Comparison of ENCODE assay signal across 25 mouse cellular contexts in genomic region chr9:61015374-61015890, GRCm38 (mm10).
DNase-seq lines count a peak whose midpoint lies in the region; ATAC-seq and TF ChIP-seq lines count a peak whose summit lies in the region.
"Had no signal": no experiment of that assay in that cellular context is flagged by ENCODE, and none has a peak within 500 bp of the region (broad histone marks: within the 10 kb centered on the region; RNA-seq: fewer than 3 reads in every experiment).

No protein-coding gene starts in this region.

- WGBS in intestine, embryonic 14.5 days: 28% methylated on average over 15 of the region's 15 CpGs
- 32% methylated on average over 15 of the region's 15 CpGs for WGBS in intestine, embryonic 16.5 days
- 35% methylated on average over 15 of the region's 15 CpGs for WGBS in stomach, embryonic 14.5 days
- 33% methylated on average over 15 of the region's 15 CpGs for WGBS in stomach, postnatal 0 days
- WGBS in limb, embryonic 10.5 days: 49% methylated on average over 15 of the region's 15 CpGs

- no peak for TF ChIP-seq EP300 in stomach, postnatal 0 days (optimal IDR thresholded peaks at IDR 0.05)

- H3K4me3 ChIP-seq in intestine, embryonic 14.5 days (ENCODE audit: low read depth, low read length): no peak overlapping the region
- H3K4me3 ChIP-seq in intestine, embryonic 16.5 days (ENCODE audit: low read length): no peak overlapping the region
- no peak overlapping the region for H3K4me3 ChIP-seq in stomach, embryonic 14.5 days (ENCODE audit: low read depth, low read length)
- H3K4me3 ChIP-seq in stomach, postnatal 0 days (ENCODE audit: low read depth, low read length): no peak overlapping the region
- no peak overlapping the region for H3K4me3 ChIP-seq in limb, embryonic 10.5 days
- H3K4me3 ChIP-seq: embryonic facial prominence, embryonic 13.5 days; forebrain, embryonic 15.5 days; heart, adult 2 months; heart, embryonic 10.5 days; heart, embryonic 13.5 days had no signal

- H3K27ac ChIP-seq in intestine, embryonic 14.5 days (ENCODE audit: low read depth): no peak overlapping the region
- no peak overlapping the region for H3K27ac ChIP-seq in intestine, embryonic 16.5 days (ENCODE audit: low read length)
- H3K27ac ChIP-seq in stomach, embryonic 14.5 days (ENCODE audit: low read length): no peak overlapping the region
- no peak overlapping the region for H3K27ac ChIP-seq in stomach, postnatal 0 days (replicated peaks)
- H3K27ac ChIP-seq in limb, embryonic 10.5 days: peak overlapping the region; percentile 40; the same call in 1 of the 2 replicates
- H3K27ac ChIP-seq: embryonic facial prominence, embryonic 13.5 days; forebrain, embryonic 15.5 days; heart, adult 2 months; heart, embryonic 10.5 days; heart, embryonic 13.5 days; hindbrain, embryonic 14.5 days; hindbrain, postnatal 0 days had no signal

- no peaks in the 10 kb centered on the region for H3K27me3 ChIP-seq in intestine, embryonic 14.5 days (replicated peaks; ENCODE audit: control insufficient read depth, insufficient read depth, low read length)
- H3K27me3 ChIP-seq in intestine, embryonic 16.5 days (replicated peaks; ENCODE audit: control insufficient read depth, insufficient read depth, low read length): no peaks in the 10 kb centered on the region
- H3K27me3 ChIP-seq in stomach, embryonic 14.5 days (ENCODE audit: control insufficient read depth, insufficient read depth, low read length): no peaks in the 10 kb centered on the region
- H3K27me3 ChIP-seq in stomach, postnatal 0 days (ENCODE audit: control insufficient read depth, insufficient read depth, low read length): no peaks in the 10 kb centered on the region
- H3K27me3 ChIP-seq in limb, embryonic 10.5 days (ENCODE audit: low read depth, poor library complexity, severe bottlenecking): peaks cover 59% of the 10 kb centered on the region

- H3K4me1 ChIP-seq in intestine, embryonic 14.5 days (replicated peaks; ENCODE audit: control insufficient read depth, insufficient read depth, low read length): peaks cover 11% of the 10 kb centered on the region; the same call in 1 of the 2 replicates
- 0 out of 2 replicates have a peak, but pooled peaks cover 3% of the 10 kb centered on the region for H3K4me1 ChIP-seq in intestine, embryonic 16.5 days (ENCODE audit: control insufficient read depth, insufficient read depth, low read length)
- H3K4me1 ChIP-seq in stomach, embryonic 14.5 days (ENCODE audit: control insufficient read depth, insufficient read depth, low read length): peaks cover 11% of the 10 kb centered on the region
- peaks cover 2% of the 10 kb centered on the region; the same call in 1 of the 2 replicates for H3K4me1 ChIP-seq in stomach, postnatal 0 days (replicated peaks; ENCODE audit: control insufficient read depth, insufficient read depth)
- peaks cover 40% of the 10 kb centered on the region for H3K4me1 ChIP-seq in limb, embryonic 10.5 days
- H3K4me1 ChIP-seq: heart, embryonic 13.5 days had no signal

- H3K9me3 ChIP-seq in intestine, embryonic 14.5 days (ENCODE audit: control insufficient read depth, low read length): peaks cover 5% of the 10 kb centered on the region; the same call in 1 of the 2 replicates
- H3K9me3 ChIP-seq in intestine, embryonic 16.5 days (ENCODE audit: control insufficient read depth, low read length): no peaks in the 10 kb centered on the region
- no peaks in the 10 kb centered on the region for H3K9me3 ChIP-seq in stomach, embryonic 14.5 days (ENCODE audit: control insufficient read depth, low read depth, low read length)
- no peaks in the 10 kb centered on the region for H3K9me3 ChIP-seq in stomach, postnatal 0 days (ENCODE audit: control insufficient read depth, low read length)
- no peaks in the 10 kb centered on the region for H3K9me3 ChIP-seq in limb, embryonic 10.5 days (replicated peaks)
- H3K9me3 ChIP-seq: forebrain, embryonic 15.5 days; heart, embryonic 10.5 days had no signal

- H3K36me3 ChIP-seq in intestine, embryonic 14.5 days (ENCODE audit: control insufficient read depth, insufficient read depth, low read length): no peaks in the 10 kb centered on the region
- no peaks in the 10 kb centered on the region for H3K36me3 ChIP-seq in intestine, embryonic 16.5 days (ENCODE audit: control insufficient read depth, insufficient read depth, low read length)
- no peaks in the 10 kb centered on the region for H3K36me3 ChIP-seq in stomach, embryonic 14.5 days (ENCODE audit: control insufficient read depth, insufficient read depth, low read length)
- H3K36me3 ChIP-seq in stomach, postnatal 0 days (ENCODE audit: control insufficient read depth, insufficient read depth, low read length): no peaks in the 10 kb centered on the region
- no peaks in the 10 kb centered on the region for H3K36me3 ChIP-seq in limb, embryonic 10.5 days
- H3K36me3 ChIP-seq: embryonic facial prominence, embryonic 13.5 days; forebrain, embryonic 15.5 days; heart, embryonic 10.5 days; heart, embryonic 13.5 days had no signal

- TF ChIP-seq CTCF in stomach, postnatal 0 days (IDR thresholded peaks at IDR 0.05; ENCODE audit: low read depth): no peak

- ATAC-seq in intestine, embryonic 14.5 days (replicated peaks; ENCODE audit: low FRiP score, low TSS enrichment, low read depth): peak; percentile 37; the same call in 1 of the 2 replicates
- ATAC-seq in intestine, embryonic 16.5 days: no peak
- 0 out of 2 replicates have a peak, but pooled peaks have one; percentile 28 for ATAC-seq in stomach, embryonic 14.5 days (ENCODE audit: insufficient number of reproducible peaks, insufficient read depth, low FRiP score, low read depth)
- no peak for ATAC-seq in stomach, postnatal 0 days (ENCODE audit: low FRiP score, low TSS enrichment)
- ATAC-seq: CD4-positive, CD25-positive, alpha-beta regulatory T cell, adult 4 months; forebrain, embryonic 15.5 days; hindbrain, postnatal 0 days; inflammation-experienced regulatory T-cells, adult 6 months had no signal

- no peak for DNase-seq in intestine, embryonic 14.5 days (ENCODE audit: low spot score)
- no peak for DNase-seq in stomach, postnatal 0 days (ENCODE audit: low spot score)
- no peak for DNase-seq in limb, embryonic 10.5 days (ENCODE audit: low spot score)
- DNase-seq in T-cell, adult 2 months (ENCODE audit: low spot score): no peak
- DNase-seq in kidney, postnatal 14 days: no peak
- DNase-seq: adrenal gland, postnatal 10 days; adrenal gland, postnatal 36 days; cerebellum, adult 11 months; cerebellum, adult 2 months; cerebellum, adult 9-11 months; cerebellum, postnatal 25 days; gastrocnemius, postnatal 25 days; heart, adult 2 months; heart, postnatal 14 days; heart, postnatal 4 days had no signal

- H3K9ac ChIP-seq in intestine, embryonic 14.5 days (ENCODE audit: low read length): no peak overlapping the region
- no peak overlapping the region for H3K9ac ChIP-seq in intestine, embryonic 16.5 days (ENCODE audit: low read depth, low read length)
- H3K9ac ChIP-seq in stomach, embryonic 14.5 days (replicated peaks; ENCODE audit: low read depth, low read length): no peak overlapping the region
- H3K9ac ChIP-seq in stomach, postnatal 0 days (ENCODE audit: low read length): no peak overlapping the region
- H3K9ac ChIP-seq: embryonic facial prominence, embryonic 13.5 days; forebrain, embryonic 15.5 days; heart, embryonic 13.5 days; hindbrain, embryonic 14.5 days had no signal

- no peak overlapping the region for H3K4me2 ChIP-seq in intestine, embryonic 14.5 days (ENCODE audit: low read length)
- no peak overlapping the region for H3K4me2 ChIP-seq in intestine, embryonic 16.5 days (ENCODE audit: low read depth, low read length)
- H3K4me2 ChIP-seq in stomach, embryonic 14.5 days (replicated peaks; ENCODE audit: low read depth, low read length): no peak overlapping the region
- no peak overlapping the region for H3K4me2 ChIP-seq in stomach, postnatal 0 days (replicated peaks; ENCODE audit: low read depth)
- H3K4me2 ChIP-seq: embryonic facial prominence, embryonic 13.5 days; forebrain, embryonic 15.5 days; heart, embryonic 13.5 days; hindbrain, embryonic 14.5 days had no signal

Comparison
In these comparisons a context has a peak if more than half of its experiments do, and no peak if none do; other contexts are left out.
1. ATAC-seq: peak in intestine, embryonic 14.5 days (single experiment) and stomach, embryonic 14.5 days (single experiment); none in intestine, embryonic 16.5 days (single experiment) and stomach, postnatal 0 days (single experiment).